Mouse (Mus musculus) embryonic facial prominence, embryonic 10.5 days (tissue): ENCODE data around the gene Hcn1. TPM values are rescaled to one million over a fixed set of nuclear protein-coding genes. Genes with fewer than 3 reads are reported as not detected.

ENCODE experiments used
- DNase-seq: peaks from one replicate; pipeline ENCODE4 v3.0.0-alpha.2; 2017; ENCODE audit warnings: low spot score
- H3K27ac ChIP-seq: fragments of 300-500 bp; sonication (generic); replicated peaks from 2 replicates; pipeline ENCODE4 v1.5.1; 2016; ENCODE audit warnings: mild to moderate bottlenecking
- H3K27me3 ChIP-seq: fragments of 300-500 bp; sonication (generic); replicated peaks from 2 replicates; pipeline ENCODE4 v1.6.1; 2016; ENCODE audit warnings: low read depth, mild to moderate bottlenecking; ENCODE audit not compliant: poor library complexity, severe bottlenecking
- H3K36me3 ChIP-seq: fragments of 300-500 bp; sonication (generic); replicated peaks from 2 replicates; pipeline ENCODE4 v1.6.1; 2016; ENCODE audit warnings: mild to moderate bottlenecking, moderate library complexity
- H3K4me1 ChIP-seq: fragments of 300-500 bp; sonication (generic); 2 replicates; pipeline ENCODE4 v1.6.1; 2016
- H3K4me3 ChIP-seq: fragments of 300-500 bp; sonication (generic); 2 replicates; pipeline ENCODE4 v1.5.1; 2016; ENCODE audit warnings: mild to moderate bottlenecking, moderate library complexity
- H3K9me3 ChIP-seq: fragments of 300-500 bp; sonication (generic); 2 replicates; pipeline ENCODE4 v1.6.1; 2016; ENCODE audit warnings: mild to moderate bottlenecking
- WGBS: fragments of 180-500 bp; shearing (Covaris S2); methylation state at CpG from one replicate; pipeline ENCODE4 v1.1.7; 2016; 5-methylcytosine and 5-hydroxymethylcytosine counted together
- polyA plus RNA-seq: library from polyadenylated mRNA; unstranded; fragments of >200 nt; fragmentation: Nextera tagmentation; extraction: Ambion mirVana; gene quantifications from 2 replicates; pipeline ENCODE4 v1.2.1, GENCODE M21; 2016

Gene Hcn1
- polyA plus RNA-seq, 1 experiment from 2014 or later, result 0.11 TPM

DNA sequence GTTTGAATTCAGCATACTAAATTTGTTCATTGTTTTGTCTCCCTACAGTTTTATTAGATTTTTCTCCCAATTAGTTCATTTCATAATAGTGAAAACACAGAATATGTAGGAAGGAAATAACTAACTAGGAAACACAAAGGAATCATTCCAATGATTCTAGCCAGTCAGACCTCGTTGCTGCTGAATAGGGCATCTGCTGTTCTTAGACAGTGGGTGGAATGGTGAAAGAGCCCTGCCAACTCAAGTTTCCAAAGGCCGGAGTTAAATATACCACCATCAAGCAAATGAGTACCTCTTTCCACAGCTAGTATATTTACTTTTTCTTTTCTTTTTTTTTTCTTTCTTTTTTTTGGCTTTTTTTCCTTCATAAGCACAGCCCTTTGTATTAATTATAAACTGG lies 55.4 kb downstream of the Hcn1 start:
- 72% methylated on average over 2 of the region's 2 CpGs for WGBS
- DNase-seq, result no peak
- H3K4me3 ChIP-seq, result no peak overlapping the region

DNA sequence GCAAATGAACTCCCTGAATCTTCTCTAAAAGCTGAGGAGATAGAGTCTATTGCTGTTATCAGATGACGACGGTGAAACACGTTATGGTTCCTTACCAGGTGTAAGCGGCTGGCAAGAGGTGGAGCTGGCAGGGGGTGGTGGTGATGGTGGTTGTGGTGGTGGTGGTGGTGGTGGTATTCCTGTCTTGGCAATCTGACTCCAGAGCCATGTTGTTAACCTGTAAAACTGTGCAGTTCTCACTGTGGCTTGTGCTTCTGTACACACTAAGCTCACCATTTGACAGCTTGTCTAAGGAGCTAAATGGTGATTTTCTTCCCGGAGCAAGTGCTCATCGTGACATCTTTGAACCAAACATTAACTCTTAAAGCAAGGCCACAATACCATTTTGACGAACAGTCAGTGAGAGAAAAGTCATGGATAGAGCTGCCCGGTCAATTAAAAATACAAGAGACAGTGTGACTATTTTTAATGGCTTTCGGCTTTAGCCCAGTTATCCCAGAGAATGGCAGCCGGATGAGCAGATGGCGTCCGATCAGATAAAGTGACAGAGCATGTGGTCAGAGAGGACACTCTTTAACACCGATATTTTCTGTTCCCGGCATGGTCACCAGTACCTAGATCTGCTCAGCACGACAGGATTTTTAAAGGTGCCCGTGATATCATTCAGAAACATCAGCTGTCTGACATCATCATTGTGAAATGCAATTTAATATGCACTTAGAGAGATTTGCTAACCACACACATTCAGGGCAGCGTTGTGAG lies 56.5 kb downstream of the Hcn1 start:
- Histone ChIP-seq H3K27me3 (no peaks in the 10 kb centered on the region), H3K27ac (no peak overlapping the region), H3K4me3 (no peak overlapping the region), H3K9me3 (no peaks in the 10 kb centered on the region), H3K36me3 (no peaks in the 10 kb centered on the region), H3K4me1 (no peaks in the 10 kb centered on the region)
- no peak for DNase-seq
- WGBS, result 89% methylated on average over 17 of the region's 17 CpGs

More for the DNA sequence above, 55.4 kb downstream of the Hcn1 start:
- Histone ChIP-seq H3K36me3 (no peaks in the 10 kb centered on the region), H3K4me1 (no peaks in the 10 kb centered on the region), H3K9me3 (no peaks in the 10 kb centered on the region), H3K27me3 (no peaks in the 10 kb centered on the region), H3K27ac (no peak overlapping the region)

DNA sequence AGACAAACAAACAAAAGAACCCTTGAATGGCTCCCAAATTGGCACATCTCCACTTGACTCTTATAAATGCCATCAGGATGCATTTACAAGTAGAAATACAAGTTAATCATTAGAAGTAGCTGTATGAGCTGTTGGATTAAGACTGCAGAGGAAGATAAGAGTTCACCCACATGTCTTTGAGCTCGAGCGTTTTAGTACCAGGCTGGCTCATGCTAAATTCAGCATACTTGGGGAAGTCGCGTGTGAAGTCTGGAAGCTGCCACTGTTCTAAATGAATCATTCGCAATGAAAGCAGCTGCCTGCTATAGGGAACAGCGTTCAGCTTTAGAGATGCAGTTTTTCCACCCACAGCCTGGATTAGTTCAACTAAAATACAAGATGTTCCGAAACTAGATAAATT lies 57.4 kb downstream of the Hcn1 start:
- Histone ChIP-seq H3K27me3 (no peaks in the 10 kb centered on the region), H3K36me3 (no peaks in the 10 kb centered on the region), H3K4me1 (no peaks in the 10 kb centered on the region), H3K27ac (no peak overlapping the region), H3K9me3 (no peaks in the 10 kb centered on the region), H3K4me3 (no peak overlapping the region)
- DNase-seq, result no peak
- 84% methylated on average over 7 of the region's 7 CpGs for WGBS

DNA sequence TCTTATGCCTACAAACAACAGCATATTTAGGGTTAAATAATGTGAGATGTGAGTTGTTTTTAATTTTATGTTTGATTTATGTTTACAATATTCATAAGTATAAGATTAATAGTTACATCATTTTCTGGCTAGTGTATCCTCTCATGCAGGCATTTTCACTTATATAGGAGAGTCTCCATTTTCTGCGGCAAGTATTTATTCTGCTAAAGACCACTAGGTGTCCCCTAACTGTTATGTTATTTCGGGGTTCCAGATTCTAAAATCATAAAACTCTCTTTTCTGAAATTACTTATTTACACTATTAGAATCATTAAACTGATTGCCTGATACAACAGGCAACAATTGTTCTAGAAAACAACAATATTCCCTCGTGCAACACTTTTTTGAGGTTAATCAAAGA lies 60.5 kb downstream of the Hcn1 start:
- WGBS, result 71% methylated on average over 3 of the region's 3 CpGs
- Histone ChIP-seq H3K36me3 (no peaks in the 10 kb centered on the region), H3K4me3 (no peak overlapping the region), H3K27me3 (no peaks in the 10 kb centered on the region), H3K27ac (no peak overlapping the region), H3K9me3 (no peaks in the 10 kb centered on the region), H3K4me1 (no peaks in the 10 kb centered on the region)
- DNase-seq, result no peak

DNA sequence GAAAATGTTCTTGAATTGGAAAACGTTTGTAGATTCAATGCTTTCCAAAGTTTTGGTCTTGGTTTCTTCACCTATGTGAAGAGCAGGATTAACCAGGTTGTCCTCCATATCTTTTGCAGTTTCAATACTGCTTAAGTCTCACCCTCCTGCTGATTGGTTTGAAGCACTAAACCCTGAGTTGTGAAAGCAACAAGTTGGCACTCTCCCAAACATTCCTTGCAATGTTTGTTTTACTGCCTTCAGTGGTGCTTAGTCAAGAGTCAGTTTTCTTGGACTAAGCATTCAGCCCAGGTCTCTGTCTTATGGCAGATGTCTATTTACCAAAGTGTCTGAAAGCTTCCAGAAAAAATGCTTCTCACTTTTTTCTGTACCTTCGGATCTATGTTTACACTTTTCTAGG lies 67.2 kb downstream of the Hcn1 start:
- H3K9me3 ChIP-seq, result no peaks in the 10 kb centered on the region
- no peak for DNase-seq
- WGBS, result 72% methylated on average over 2 of the region's 2 CpGs
- no peak overlapping the region for H3K27ac ChIP-seq
- H3K4me3 ChIP-seq, result no peak overlapping the region
- no peaks in the 10 kb centered on the region for H3K27me3 ChIP-seq
- H3K36me3 ChIP-seq, result no peaks in the 10 kb centered on the region
- H3K4me1 ChIP-seq, result no peaks in the 10 kb centered on the region

DNA sequence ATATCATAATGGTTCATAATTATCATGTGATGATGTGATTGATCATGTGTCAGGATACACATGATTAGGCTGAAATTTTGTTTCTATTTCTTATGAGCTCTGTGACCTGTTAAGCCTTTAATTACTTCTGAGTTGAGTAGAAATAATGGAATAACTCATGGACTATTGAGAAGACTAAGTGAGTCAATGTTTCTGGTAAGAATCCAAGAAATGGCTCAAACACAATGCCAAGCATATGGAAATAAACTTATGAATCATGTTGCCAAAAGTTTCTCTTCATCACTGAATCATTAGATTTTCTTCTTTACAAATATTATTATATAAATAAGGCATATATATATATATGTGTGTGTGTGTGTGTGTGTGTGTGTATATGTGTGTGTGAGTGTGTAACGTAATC lies 69.7 kb downstream of the Hcn1 start:
- Histone ChIP-seq H3K36me3 (no peaks in the 10 kb centered on the region), H3K4me3 (no peak overlapping the region), H3K9me3 (no peaks in the 10 kb centered on the region), H3K27ac (no peak overlapping the region), H3K4me1 (no peaks in the 10 kb centered on the region), H3K27me3 (no peaks in the 10 kb centered on the region)
- 92% methylated on average over 1 of the region's 1 CpGs for WGBS
- no peak for DNase-seq

DNA sequence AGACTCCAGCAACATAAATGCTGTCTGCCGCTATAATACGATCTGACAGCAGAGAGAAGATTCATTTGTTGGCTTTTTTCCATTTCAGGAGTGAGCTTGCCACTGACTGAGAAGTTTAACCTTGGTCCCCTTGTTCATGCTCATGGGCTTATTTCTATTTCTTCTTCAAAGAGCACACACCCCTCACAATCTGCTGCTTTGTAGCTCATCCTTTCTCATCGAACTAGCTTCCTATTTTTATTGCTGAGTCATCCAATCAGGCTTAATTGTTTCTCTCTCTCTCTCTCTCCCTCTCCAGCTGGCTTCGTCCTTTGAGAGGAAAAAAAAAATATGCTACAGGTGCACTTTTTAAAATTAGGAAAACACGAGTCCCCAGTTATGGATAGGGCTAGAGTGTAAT lies 74.3 kb downstream of the Hcn1 start:
- no peak overlapping the region for H3K4me3 ChIP-seq
- H3K4me1 ChIP-seq, result no peaks in the 10 kb centered on the region
- no peaks in the 10 kb centered on the region for H3K36me3 ChIP-seq
- no peak for DNase-seq
- H3K27ac ChIP-seq, result no peak overlapping the region
- no peaks in the 10 kb centered on the region for H3K9me3 ChIP-seq
- H3K27me3 ChIP-seq, result no peaks in the 10 kb centered on the region
- WGBS, result 81% methylated on average over 5 of the region's 5 CpGs

DNA sequence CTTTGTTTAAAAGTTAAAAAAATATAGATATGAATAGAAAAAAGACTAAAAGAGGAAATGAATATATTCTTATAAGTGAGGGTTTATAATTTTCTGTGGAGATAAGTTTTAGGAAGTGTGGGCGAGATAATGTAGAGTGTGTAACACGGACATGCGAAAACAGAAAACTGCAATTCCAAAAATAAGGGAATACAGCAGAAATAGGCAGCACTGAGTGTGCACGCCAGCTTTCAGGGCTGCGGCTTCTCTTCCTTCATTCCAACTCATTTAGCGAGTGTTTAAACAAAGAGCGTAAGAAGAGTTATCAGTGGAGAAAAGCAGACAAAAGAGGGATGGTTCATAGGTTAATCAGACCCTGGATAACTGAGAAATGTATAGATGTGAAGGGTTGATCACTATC lies 85.5 kb downstream of the Hcn1 start:
- Histone ChIP-seq H3K27ac (no peak overlapping the region), H3K4me3 (no peak overlapping the region), H3K9me3 (no peaks in the 10 kb centered on the region), H3K36me3 (no peaks in the 10 kb centered on the region), H3K4me1 (no peaks in the 10 kb centered on the region), H3K27me3 (no peaks in the 10 kb centered on the region)
- WGBS, result 92% methylated on average over 7 of the region's 7 CpGs
- no peak for DNase-seq

DNA sequence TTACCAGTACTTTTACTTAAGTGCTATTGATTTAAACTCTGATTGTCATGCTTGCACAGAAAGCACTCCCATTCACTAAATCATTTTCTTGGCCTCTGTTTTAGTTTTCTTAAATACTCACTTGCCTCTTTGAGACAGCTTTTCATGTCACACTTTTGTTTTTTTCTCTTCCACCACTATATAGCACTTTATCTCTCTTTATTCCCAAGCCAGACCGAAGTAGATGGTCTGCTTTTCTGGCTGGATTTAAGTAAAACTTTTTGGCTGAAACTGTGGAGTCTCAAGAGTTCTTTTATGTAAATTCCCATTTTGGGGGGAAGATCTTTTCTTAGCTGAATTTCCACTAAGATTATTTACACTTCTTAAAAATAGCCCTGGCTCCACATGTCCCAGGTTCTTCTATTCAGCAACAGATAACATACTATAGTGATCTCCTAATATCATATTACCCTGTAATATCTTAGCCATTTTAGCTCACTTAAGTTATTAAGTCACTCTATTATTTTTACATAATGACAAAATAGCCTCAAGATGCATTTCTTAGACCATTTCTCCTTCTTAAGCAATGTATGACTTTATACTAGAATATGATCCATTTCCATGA lies 92.7 kb downstream of the Hcn1 start:
- H3K9me3 ChIP-seq, result no peaks in the 10 kb centered on the region
- WGBS, result 83% methylated on average over 1 of the region's 1 CpGs
- H3K4me1 ChIP-seq, result no peaks in the 10 kb centered on the region
- no peak overlapping the region for H3K4me3 ChIP-seq
- no peak for DNase-seq
- no peaks in the 10 kb centered on the region for H3K36me3 ChIP-seq
- H3K27ac ChIP-seq, result no peak overlapping the region
- H3K27me3 ChIP-seq, result no peaks in the 10 kb centered on the region

DNA sequence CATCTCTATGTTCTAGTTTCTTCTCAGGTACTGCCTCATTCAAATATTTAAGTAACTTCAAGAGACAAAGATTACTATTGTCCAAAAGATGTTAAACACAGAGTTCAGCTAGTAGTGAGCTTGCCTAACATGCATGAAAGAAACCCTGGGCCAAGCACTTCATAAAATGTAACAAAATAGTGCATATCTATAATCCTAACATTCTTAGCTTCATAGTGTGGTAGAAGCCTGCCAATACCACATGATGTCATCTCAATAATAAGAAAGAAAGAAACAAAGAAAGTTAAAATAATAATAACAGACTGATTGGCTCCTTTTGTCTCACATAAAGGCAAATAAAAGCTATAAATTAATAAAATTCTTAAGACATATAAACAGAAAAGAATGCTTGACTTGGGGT lies 103.5 kb downstream of the Hcn1 start:
- Histone ChIP-seq H3K4me1 (no peaks in the 10 kb centered on the region), H3K27ac (no peak overlapping the region), H3K4me3 (no peak overlapping the region), H3K36me3 (no peaks in the 10 kb centered on the region), H3K9me3 (no peaks in the 10 kb centered on the region), H3K27me3 (no peaks in the 10 kb centered on the region)
- DNase-seq, result no peak

DNA sequence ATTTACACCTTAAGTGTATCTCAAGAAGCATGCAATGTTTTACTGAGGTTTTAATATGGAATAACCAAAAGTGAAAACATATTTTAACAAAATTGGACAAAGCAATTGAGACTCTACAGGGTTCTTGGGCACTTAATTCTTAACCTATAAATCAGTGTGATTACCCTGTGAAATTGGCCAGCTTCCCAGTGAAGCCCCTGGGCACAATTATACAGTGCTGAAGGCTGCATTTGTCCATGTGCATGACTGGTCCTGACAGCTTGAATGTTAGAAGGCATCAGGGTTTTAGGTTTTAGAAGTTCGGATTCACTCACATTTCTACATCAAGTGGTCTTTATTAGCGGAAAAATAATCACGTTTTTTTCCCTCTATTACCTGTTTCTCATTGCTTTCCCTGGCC lies 103.9 kb downstream of the Hcn1 start:
- no peak overlapping the region for H3K27ac ChIP-seq
- whole genome bisulfite sequencing, result 84% methylated on average over 3 of the region's 3 CpGs
- no peak for DNase-seq
- H3K27me3 ChIP-seq, result no peaks in the 10 kb centered on the region
- H3K9me3 ChIP-seq, result no peaks in the 10 kb centered on the region
- no peak overlapping the region for H3K4me3 ChIP-seq
- no peaks in the 10 kb centered on the region for H3K36me3 ChIP-seq
- H3K4me1 ChIP-seq, result no peaks in the 10 kb centered on the region

DNA sequence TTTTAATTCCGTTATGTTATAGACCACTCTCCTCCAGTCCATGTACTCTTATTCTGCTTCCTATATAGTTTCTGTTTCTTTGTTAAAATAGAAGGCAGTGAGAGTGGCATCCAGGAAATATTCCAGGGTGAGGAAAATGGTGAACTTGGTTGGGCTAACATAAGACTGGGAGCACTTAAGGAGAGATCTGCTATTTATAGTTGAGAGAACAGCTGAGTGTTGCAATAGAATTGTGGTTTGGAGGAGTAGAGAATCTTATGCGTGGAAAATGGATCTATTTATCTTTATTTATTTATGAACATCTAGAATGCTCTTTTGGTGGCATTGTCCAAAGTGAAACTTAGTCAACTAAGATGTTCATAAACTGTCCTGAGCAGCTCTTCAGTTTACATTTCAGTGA lies 104.4 kb downstream of the Hcn1 start:
- H3K4me1 ChIP-seq, result no peaks in the 10 kb centered on the region
- no peak overlapping the region for H3K27ac ChIP-seq
- no peaks in the 10 kb centered on the region for H3K27me3 ChIP-seq
- no peaks in the 10 kb centered on the region for H3K36me3 ChIP-seq
- no peak overlapping the region for H3K4me3 ChIP-seq
- DNase-seq, result no peak
- 87% methylated on average over 2 of the region's 2 CpGs for WGBS
- no peaks in the 10 kb centered on the region for H3K9me3 ChIP-seq

DNA sequence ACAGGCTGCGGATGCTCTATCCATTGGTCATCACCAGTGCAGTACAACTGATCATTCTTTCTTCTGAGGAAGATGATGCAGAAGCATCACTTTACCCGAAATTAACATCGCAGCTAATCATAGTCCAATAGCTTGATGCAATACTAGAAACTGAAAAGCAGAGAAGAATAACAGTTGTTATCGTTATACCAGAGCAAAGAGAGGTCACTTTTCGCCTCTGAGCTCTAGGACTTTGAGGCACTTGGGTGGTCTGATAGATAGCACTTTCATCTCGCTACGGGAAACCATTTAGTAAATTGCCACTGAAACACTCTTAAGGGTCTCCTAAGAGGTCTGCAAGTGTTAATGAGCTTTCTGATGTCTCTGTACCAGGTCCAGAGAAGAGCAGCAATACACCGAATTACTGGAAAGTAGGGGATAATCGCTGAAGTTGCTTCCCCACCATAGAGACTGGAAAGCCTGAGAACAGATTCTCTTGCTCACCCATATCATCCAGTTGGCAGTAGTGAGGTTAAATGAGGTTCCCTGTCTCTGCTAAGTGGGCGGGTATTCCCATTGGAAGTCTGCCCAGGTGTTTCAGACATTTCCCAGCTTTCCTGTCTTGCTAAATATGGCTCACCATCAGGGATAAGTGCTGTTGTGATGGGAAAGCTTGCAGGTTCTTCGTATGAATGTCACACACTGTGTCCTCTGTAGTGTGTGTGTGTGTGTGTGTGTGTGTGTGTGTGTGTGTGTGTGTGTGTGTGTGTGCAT lies 105.0 kb downstream of the Hcn1 start:
- Histone ChIP-seq H3K27me3 (no peaks in the 10 kb centered on the region), H3K9me3 (no peaks in the 10 kb centered on the region), H3K4me1 (no peaks in the 10 kb centered on the region), H3K36me3 (no peaks in the 10 kb centered on the region), H3K27ac (no peak overlapping the region), H3K4me3 (no peak overlapping the region)
- WGBS, result 82% methylated on average over 11 of the region's 11 CpGs
- DNase-seq, result no peak
